Mouse (Mus musculus): Measurements from ENCODE around the gene Wdfy1. TPM values are rescaled to one million over a fixed set of nuclear protein-coding genes. Genes with fewer than 3 reads are reported as not detected.

Wdfy1 gene
- total RNA-seq, 4 experiments from 2014 or later = 49.9 to 67.8 (median 54.9) TPM

Other genes with a start within 250 kb of the Wdfy1 start
- gene Ap1s3, start 104.2 kb downstream of the Wdfy1 start, total RNA-seq (2022) = 1 to 10 TPM in 2 of 4 experiments, under 1 TPM in 2; 0.67 to 1.2 (median 0.96) TPM
- 10 to 100 TPM; 47.6 to 68.9 (median 55.5) TPM for gene Mrpl44, start 125 bp downstream of the Wdfy1 start, total RNA-seq (2022)
- 10 to 100 TPM; 12.5 to 24.0 (median 16.7) TPM for gene Serpine2, start 85.0 kb upstream of the Wdfy1 start, total RNA-seq (2022)

Measured in adrenal gland, adult 8-10 months (tissue).